Mouse (Mus musculus): ENCODE results near the gene Lsamp. TPM values are rescaled to one million over a fixed set of nuclear protein-coding genes. Genes with fewer than 3 reads are reported as not detected.

The Lsamp gene
- polyA plus RNA-seq, 1 experiment from 2014 or later, result 2.1 TPM

DNA sequence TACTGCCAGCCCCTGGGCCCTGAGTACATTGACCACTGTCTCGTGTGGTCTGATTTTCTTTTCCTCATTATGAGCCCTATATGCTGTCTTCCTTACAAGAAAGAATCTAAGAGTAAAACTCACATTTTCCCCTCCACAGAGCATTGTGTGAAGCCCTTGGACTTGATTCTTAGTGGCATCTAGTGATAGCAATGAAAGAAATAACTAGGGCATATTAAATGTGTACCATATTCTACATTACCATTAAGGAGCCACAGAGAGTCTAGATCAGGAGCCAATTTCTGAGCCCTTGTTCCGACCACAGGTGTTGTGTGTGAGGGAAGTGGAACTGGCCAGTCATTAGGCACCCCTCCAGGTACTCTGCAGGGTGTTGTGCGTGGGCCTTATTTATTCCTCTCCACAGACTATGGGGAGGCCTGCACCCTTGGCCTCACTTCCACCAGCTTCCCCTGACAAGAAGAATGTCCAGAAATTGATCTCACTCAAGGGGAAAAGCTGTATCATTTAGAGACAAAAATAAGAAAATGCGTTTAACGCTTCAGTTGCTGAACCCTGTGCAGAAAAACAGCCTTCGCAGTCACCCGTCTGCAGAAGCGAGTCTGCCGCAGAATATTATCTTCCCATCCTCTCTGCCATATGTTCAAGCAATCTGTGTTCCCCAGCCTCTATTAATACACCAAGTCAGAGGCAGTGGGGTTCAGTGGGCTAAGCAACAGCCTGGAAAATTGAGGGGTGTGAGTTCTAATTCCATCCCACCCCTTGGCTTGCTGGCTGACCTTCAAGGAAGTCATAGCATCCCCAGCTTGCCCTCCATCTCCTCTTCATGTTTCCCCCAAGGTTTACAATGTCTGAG is 2032.9 kb downstream of the Lsamp start:
- no peak overlapping the region for H3K27ac ChIP-seq
- no peaks in the 10 kb centered on the region for H3K36me3 ChIP-seq
- WGBS, result 90% methylated on average over 9 of the region's 9 CpGs
- peaks cover 12% of the 10 kb centered on the region for H3K4me1 ChIP-seq
- H3K27me3 ChIP-seq (ENCODE audit: low read depth, poor library complexity, severe bottlenecking), result no peaks in the 10 kb centered on the region
- no peak for DNase-seq (ENCODE audit: low spot score)
- H3K9me3 ChIP-seq (replicated peaks), result no peaks in the 10 kb centered on the region
- H3K4me3 ChIP-seq, result no peak overlapping the region

- 38% methylated on average over 1 of the region's 1 CpGs for WGBS
- DNase-seq (ENCODE audit: low spot score), result no peak
- Histone ChIP-seq H3K9me3 (replicated peaks) (no peaks in the 10 kb centered on the region), H3K27me3 (ENCODE audit: low read depth, poor library complexity, severe bottlenecking) (no peaks in the 10 kb centered on the region), H3K4me1 (no peaks in the 10 kb centered on the region), H3K4me3 (no peak overlapping the region), H3K27ac (no peak overlapping the region), H3K36me3 (no peaks in the 10 kb centered on the region)
Measured at GRCm38 (mm10) chr16:42022566-42022965, 2038.4 kb downstream of the Lsamp start.

- no peaks in the 10 kb centered on the region for H3K4me1 ChIP-seq
- WGBS, result 92% methylated on average over 2 of the region's 2 CpGs
- DNase-seq (ENCODE audit: low spot score), result no peak
- H3K9me3 ChIP-seq (replicated peaks), result no peaks in the 10 kb centered on the region
- H3K27ac ChIP-seq, result no peak overlapping the region
- H3K36me3 ChIP-seq, result no peaks in the 10 kb centered on the region
- H3K4me3 ChIP-seq, result no peak overlapping the region
- no peaks in the 10 kb centered on the region for H3K27me3 ChIP-seq (ENCODE audit: low read depth, poor library complexity, severe bottlenecking)
Measured at GRCm38 (mm10) chr16:42032030-42032429, 2047.9 kb downstream of the Lsamp start.

- WGBS, result 80% methylated on average over 2 of the region's 2 CpGs
- Histone ChIP-seq H3K4me3 (no peak overlapping the region), H3K36me3 (no peaks in the 10 kb centered on the region)
Measured at GRCm38 (mm10) chr16:42033449-42033848, 2049.3 kb downstream of the Lsamp start.

DNA sequence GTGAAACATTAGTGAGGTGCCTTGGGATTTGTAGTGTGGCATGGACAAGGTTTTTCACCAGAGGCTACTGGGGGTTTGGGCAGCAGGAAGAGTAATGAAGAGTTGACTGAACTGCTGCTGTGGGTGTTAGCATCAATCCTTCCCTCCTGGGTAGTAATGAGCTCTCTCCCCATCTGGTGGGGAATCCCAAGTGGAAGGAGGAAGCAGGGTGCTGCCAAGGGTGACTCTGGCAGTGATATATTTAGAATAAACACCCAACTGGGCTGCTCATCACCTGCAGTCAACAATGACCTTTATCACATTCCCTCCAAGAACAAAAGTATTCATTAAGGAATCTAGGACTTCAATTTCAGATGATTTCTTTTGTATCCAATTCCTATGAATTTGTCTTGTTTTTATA is 2064.0 kb downstream of the Lsamp start:
- DNase-seq (ENCODE audit: low spot score), result no peak
- Histone ChIP-seq H3K27ac (no peak overlapping the region), H3K4me3 (no peak overlapping the region), H3K4me1 (no peaks in the 10 kb centered on the region), H3K27me3 (ENCODE audit: low read depth, poor library complexity, severe bottlenecking) (no peaks in the 10 kb centered on the region), H3K36me3 (no peaks in the 10 kb centered on the region), H3K9me3 (replicated peaks) (no peaks in the 10 kb centered on the region)

More at GRCm38 (mm10) chr16:42033449-42033848, 2049.3 kb downstream of the Lsamp start:
- no peak for DNase-seq (ENCODE audit: low spot score)
- Histone ChIP-seq H3K27ac (no peak overlapping the region), H3K9me3 (replicated peaks) (no peaks in the 10 kb centered on the region), H3K27me3 (ENCODE audit: low read depth, poor library complexity, severe bottlenecking) (no peaks in the 10 kb centered on the region), H3K4me1 (no peaks in the 10 kb centered on the region)

GRCm38 (mm10) chr16:42059927-42060326 is 2075.8 kb downstream of the Lsamp start:
- no peaks in the 10 kb centered on the region for H3K4me1 ChIP-seq
- H3K4me3 ChIP-seq, result no peak overlapping the region
- WGBS, result 77% methylated on average over 3 of the region's 3 CpGs
- no peak for DNase-seq (ENCODE audit: low spot score)
- no peak overlapping the region for H3K27ac ChIP-seq
- no peaks in the 10 kb centered on the region for H3K9me3 ChIP-seq (replicated peaks)
- no peaks in the 10 kb centered on the region for H3K36me3 ChIP-seq
- no peaks in the 10 kb centered on the region for H3K27me3 ChIP-seq (ENCODE audit: low read depth, poor library complexity, severe bottlenecking)

GRCm38 (mm10) chr16:42074325-42074724 is 2090.2 kb downstream of the Lsamp start:
- Histone ChIP-seq H3K4me3 (no peak overlapping the region), H3K27ac (no peak overlapping the region), H3K27me3 (ENCODE audit: low read depth, poor library complexity, severe bottlenecking) (no peaks in the 10 kb centered on the region), H3K9me3 (replicated peaks) (no peaks in the 10 kb centered on the region), H3K36me3 (no peaks in the 10 kb centered on the region), H3K4me1 (no peaks in the 10 kb centered on the region)
- 86% methylated on average over 3 of the region's 3 CpGs for WGBS
- DNase-seq (ENCODE audit: low spot score), result no peak

- H3K27me3 ChIP-seq (ENCODE audit: low read depth, poor library complexity, severe bottlenecking), result no peaks in the 10 kb centered on the region
- DNase-seq (ENCODE audit: low spot score), result no peak
- no peak overlapping the region for H3K27ac ChIP-seq
- WGBS, result 83% methylated on average over 4 of the region's 4 CpGs
- no peaks in the 10 kb centered on the region for H3K9me3 ChIP-seq (replicated peaks)
- H3K4me3 ChIP-seq, result no peak overlapping the region
- no peaks in the 10 kb centered on the region for H3K4me1 ChIP-seq
- no peaks in the 10 kb centered on the region for H3K36me3 ChIP-seq
Measured at GRCm38 (mm10) chr16:42079573-42079972, 2095.4 kb downstream of the Lsamp start.

- Histone ChIP-seq H3K36me3 (no peaks in the 10 kb centered on the region), H3K27ac (no peak overlapping the region), H3K27me3 (ENCODE audit: low read depth, poor library complexity, severe bottlenecking) (no peaks in the 10 kb centered on the region), H3K4me3 (no peak overlapping the region), H3K4me1 (no peaks in the 10 kb centered on the region), H3K9me3 (replicated peaks) (no peaks in the 10 kb centered on the region)
- 63% methylated on average over 2 of the region's 2 CpGs for WGBS
- DNase-seq (ENCODE audit: low spot score), result no peak
Measured at GRCm38 (mm10) chr16:42081611-42082010, 2097.4 kb downstream of the Lsamp start.

DNA sequence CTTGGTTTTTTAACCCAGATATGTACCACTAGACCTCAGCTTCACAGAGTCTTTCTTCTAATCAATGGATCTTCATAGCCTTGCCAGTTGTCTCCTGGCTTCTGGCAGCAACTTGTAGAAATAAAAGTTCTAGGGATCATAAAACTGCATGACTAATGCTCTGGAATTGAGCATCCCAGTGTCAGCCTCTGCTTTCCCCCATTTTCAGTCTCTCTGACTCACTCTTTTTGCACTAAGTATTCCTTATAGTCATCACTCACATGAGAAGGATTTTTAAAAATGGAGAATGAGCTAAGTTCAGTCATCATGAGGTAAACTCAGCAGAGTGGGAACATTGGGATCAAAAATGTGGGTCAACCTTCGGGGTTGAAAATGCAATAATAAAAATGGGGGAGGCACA is 2113.3 kb downstream of the Lsamp start:
- DNase-seq (ENCODE audit: low spot score), result no peak
- Histone ChIP-seq H3K36me3 (no peaks in the 10 kb centered on the region), H3K27ac (no peak overlapping the region), H3K27me3 (ENCODE audit: low read depth, poor library complexity, severe bottlenecking) (no peaks in the 10 kb centered on the region), H3K4me1 (no peaks in the 10 kb centered on the region), H3K9me3 (replicated peaks) (no peaks in the 10 kb centered on the region), H3K4me3 (no peak overlapping the region)
- WGBS, result 90% methylated on average over 1 of the region's 1 CpGs

DNA sequence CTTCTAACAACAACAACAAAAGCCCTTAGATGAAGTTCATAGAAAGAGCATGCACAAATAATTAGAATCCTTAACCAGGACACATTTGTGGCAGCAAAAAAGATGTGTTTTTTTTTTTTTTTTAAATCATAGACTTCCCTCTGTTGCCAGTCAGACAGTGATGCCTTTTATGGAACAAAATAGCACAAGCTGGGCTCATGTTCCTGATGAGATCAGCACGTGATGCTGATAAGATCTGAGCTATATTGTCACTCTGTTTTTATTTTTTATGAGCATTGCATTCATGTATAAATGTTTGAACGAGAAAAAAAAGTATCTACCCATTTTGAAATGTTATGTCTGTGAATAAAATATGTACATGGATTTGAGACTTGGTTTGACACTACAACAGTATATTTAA is 2118.0 kb downstream of the Lsamp start:
- 77% methylated on average over 2 of the region's 2 CpGs for WGBS
- DNase-seq (ENCODE audit: low spot score), result no peak
- Histone ChIP-seq H3K27ac (no peak overlapping the region), H3K4me3 (no peak overlapping the region), H3K9me3 (replicated peaks) (no peaks in the 10 kb centered on the region), H3K4me1 (no peaks in the 10 kb centered on the region), H3K27me3 (ENCODE audit: low read depth, poor library complexity, severe bottlenecking) (no peaks in the 10 kb centered on the region), H3K36me3 (no peaks in the 10 kb centered on the region)

DNA sequence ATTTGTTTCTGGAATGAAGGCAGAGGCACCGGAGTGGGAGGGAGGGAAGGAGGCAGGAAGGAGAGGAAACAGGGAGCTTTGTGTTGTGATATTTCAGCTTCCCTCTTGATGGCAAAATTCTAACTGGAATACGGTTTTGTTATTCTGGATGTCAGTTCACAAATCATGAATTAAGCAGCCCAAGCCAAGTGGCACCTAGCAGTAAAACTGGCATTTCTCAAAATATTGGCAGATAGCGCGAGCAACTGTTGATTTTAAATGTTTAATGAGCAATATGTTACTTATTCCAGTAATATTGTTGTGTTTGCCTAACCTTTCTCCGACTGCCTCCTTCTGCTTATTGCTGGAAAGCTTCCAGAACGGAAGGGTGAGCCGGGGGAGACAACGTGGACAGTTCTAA is 2118.5 kb downstream of the Lsamp start:
- H3K4me3 ChIP-seq, result no peak overlapping the region
- no peaks in the 10 kb centered on the region for H3K36me3 ChIP-seq
- H3K27ac ChIP-seq, result no peak overlapping the region
- no peaks in the 10 kb centered on the region for H3K27me3 ChIP-seq (ENCODE audit: low read depth, poor library complexity, severe bottlenecking)
- DNase-seq (ENCODE audit: low spot score), result no peak
- 89% methylated on average over 8 of the region's 8 CpGs for WGBS
- no peaks in the 10 kb centered on the region for H3K9me3 ChIP-seq (replicated peaks)
- H3K4me1 ChIP-seq, result no peaks in the 10 kb centered on the region

GRCm38 (mm10) chr16:42112251-42112650 is 2128.1 kb downstream of the Lsamp start:
- Histone ChIP-seq H3K4me3 (no peak overlapping the region), H3K4me1 (no peaks in the 10 kb centered on the region), H3K9me3 (replicated peaks) (no peaks in the 10 kb centered on the region), H3K27me3 (ENCODE audit: low read depth, poor library complexity, severe bottlenecking) (no peaks in the 10 kb centered on the region), H3K36me3 (no peaks in the 10 kb centered on the region), H3K27ac (no peak overlapping the region)
- WGBS, result 92% methylated on average over 1 of the region's 1 CpGs
- no peak for DNase-seq (ENCODE audit: low spot score)

GRCm38 (mm10) chr16:42113246-42113645 is 2129.1 kb downstream of the Lsamp start:
- H3K36me3 ChIP-seq, result no peaks in the 10 kb centered on the region
- no peak overlapping the region for H3K4me3 ChIP-seq
- 89% methylated on average over 2 of the region's 2 CpGs for WGBS
- H3K27ac ChIP-seq, result no peak overlapping the region
- no peaks in the 10 kb centered on the region for H3K9me3 ChIP-seq (replicated peaks)
- H3K27me3 ChIP-seq (ENCODE audit: low read depth, poor library complexity, severe bottlenecking), result no peaks in the 10 kb centered on the region
- DNase-seq (ENCODE audit: low spot score), result no peak
- H3K4me1 ChIP-seq, result no peaks in the 10 kb centered on the region
